Mouse (Mus musculus): ENCODE data around the gene Arhgap19. TPM values are rescaled to one million over a fixed set of nuclear protein-coding genes. Genes with fewer than 3 reads are reported as not detected.

Gene Arhgap19
- polyA plus RNA-seq, 2 experiments: 21.8 to 29.5 TPM

DNA sequence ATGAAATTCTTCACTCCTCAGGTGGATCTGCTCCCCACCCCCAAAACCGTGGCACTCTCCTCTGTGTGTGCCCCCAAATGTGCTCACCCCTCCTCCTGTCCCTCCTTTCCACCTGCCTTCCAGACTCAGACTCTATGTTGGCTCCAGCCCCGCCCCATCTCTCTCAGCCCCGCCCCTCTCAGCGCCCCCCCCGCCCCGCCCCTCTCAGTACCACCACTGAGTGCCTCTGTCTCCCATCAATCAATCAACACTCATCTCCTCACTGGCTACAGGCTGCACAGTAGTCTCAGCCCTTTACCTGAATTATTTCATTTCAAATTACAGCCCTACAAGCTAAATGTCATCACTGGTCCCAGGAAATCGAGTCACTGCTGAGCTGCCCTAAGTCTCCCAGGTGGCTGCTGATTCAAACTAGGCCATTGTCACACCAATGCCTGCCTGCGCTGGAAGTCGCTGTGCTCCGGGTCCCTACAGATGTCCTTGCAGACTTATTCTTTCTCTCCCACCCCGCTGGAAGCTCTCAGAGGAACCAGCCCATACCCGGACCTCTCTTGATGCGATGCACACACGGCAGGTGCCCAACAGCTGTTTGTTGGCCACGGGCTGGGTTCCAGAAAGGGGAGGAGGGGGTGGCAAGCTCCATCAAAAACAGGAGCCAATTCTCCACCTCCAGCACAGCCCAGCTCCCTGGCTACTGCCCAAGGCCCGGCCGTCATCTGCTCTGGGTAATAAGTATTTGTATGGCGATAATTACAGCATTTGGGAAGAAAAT lies 64.0 kb downstream of the Arhgap19 start:
- peak overlapping the region; percentile 47 to 51 for H3K4me3 ChIP-seq (ENCODE audit: insufficient read depth in 1 of 2, low read depth in 2 of 2, low read length in 2 of 2)
- DNase-seq (ENCODE audit: low read depth in 3 of 3, low spot score in 3 of 3): no peak
- peak overlapping the region; percentile 51 for H3K9ac ChIP-seq (replicated peaks)

DNA sequence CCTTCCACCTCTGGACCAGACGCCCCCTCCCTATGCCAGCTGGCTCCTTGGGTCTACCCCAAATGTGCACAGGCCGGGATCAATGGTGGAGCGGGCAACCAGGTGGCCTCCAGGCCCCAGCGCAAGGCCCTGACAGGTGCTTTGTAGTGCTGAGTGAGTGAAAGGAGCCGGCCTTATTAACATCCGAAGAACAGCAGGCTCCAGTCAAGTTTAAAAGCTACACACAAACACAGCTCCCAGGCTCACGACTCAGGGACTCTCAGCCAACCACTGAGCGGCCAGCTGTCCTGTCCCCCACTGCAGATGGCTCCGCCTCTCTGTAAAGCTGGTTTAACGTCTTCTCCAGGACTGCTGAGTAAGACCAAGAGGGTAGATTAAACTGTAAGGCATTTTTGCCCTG lies 67.2 kb downstream of the Arhgap19 start:
- Histone ChIP-seq H3K9ac (replicated peaks) (no peak overlapping the region), H3K27me3 (ENCODE audit: control insufficient read depth, insufficient read depth, low read length) (peaks cover 3% of the 10 kb centered on the region), H3K4me2 (ENCODE audit: low read depth) (no peak overlapping the region), H3K4me1 (replicated peaks; ENCODE audit: control insufficient read depth in 2 of 2, insufficient read depth in 2 of 2, low read length in 1 of 2) (peaks cover 13 to 14% of the 10 kb centered on the region in 2 experiments), H3K4me3 (ENCODE audit: insufficient read depth in 1 of 2, low read depth in 2 of 2, low read length in 2 of 2) (no peak overlapping the region), H3K9me3 (ENCODE audit: control insufficient read depth, low read length) (no peaks in the 10 kb centered on the region), H3K27ac (no peak overlapping the region), H3K36me3 (replicated peaks; ENCODE audit: control insufficient read depth, insufficient read depth, low read depth) (no peaks in the 10 kb centered on the region)
- ATAC-seq (ENCODE audit: insufficient read depth) (no peak), DNase-seq (ENCODE audit: low read depth in 3 of 3, low spot score in 3 of 3) (no peak)
- TF ChIP-seq CTCF (IDR thresholded peaks at IDR 0.05; ENCODE audit: low read depth) (no peak), EP300 (IDR thresholded peaks at IDR 0.05; ENCODE audit: low read depth) (no peak)
- WGBS (ENCODE audit: insufficient replicate concordance): 25% methylated on average over 10 of the region's 10 CpGs

More for the DNA sequence above, 64.0 kb downstream of the Arhgap19 start:
- 5% methylated on average over 18 of the region's 18 CpGs for WGBS (ENCODE audit: insufficient replicate concordance)
- peak; percentile 71 for ATAC-seq (ENCODE audit: insufficient read depth)
- Histone ChIP-seq H3K4me1 (replicated peaks; ENCODE audit: control insufficient read depth in 2 of 2, insufficient read depth in 2 of 2, low read length in 1 of 2) (peaks cover 13 to 15% of the 10 kb centered on the region in 2 experiments), H3K36me3 (replicated peaks; ENCODE audit: control insufficient read depth, insufficient read depth, low read depth) (no peaks in the 10 kb centered on the region), H3K4me2 (ENCODE audit: low read depth) (peak overlapping the region; percentile 86), H3K9me3 (ENCODE audit: control insufficient read depth, low read length) (no peaks in the 10 kb centered on the region), H3K27me3 (ENCODE audit: control insufficient read depth, insufficient read depth, low read length) (peaks cover 18% of the 10 kb centered on the region), H3K27ac (peak overlapping the region; percentile 29)
- no peak for TF ChIP-seq EP300 (IDR thresholded peaks at IDR 0.05; ENCODE audit: low read depth)
- no peak for TF ChIP-seq CTCF (IDR thresholded peaks at IDR 0.05; ENCODE audit: low read depth)

DNA sequence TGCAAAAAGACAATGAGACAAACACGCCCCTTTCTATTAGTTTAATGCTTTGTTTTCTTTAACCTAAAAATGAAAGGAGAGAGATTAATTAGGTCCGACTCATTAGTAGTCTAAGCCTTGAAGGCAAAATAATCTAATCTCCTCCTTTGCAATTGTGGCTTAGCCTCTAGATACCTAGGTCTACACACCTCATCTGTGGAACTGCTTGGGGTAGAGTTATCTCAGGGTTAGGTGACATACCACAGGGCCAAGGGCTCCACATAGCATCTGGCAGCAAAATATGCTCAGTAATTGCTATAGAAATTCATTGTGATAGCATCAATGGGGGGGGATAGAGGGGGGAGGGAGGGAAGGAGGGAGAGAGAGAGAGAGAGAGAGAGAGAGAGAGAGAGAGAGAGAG lies 76.4 kb downstream of the Arhgap19 start:
- Histone ChIP-seq H3K4me1 (replicated peaks; ENCODE audit: control insufficient read depth in 2 of 2, insufficient read depth in 2 of 2, low read length in 1 of 2) (no peaks in the 10 kb centered on the region), H3K36me3 (replicated peaks; ENCODE audit: control insufficient read depth, insufficient read depth, low read depth) (no peaks in the 10 kb centered on the region), H3K9me3 (ENCODE audit: control insufficient read depth, low read length) (no peaks in the 10 kb centered on the region), H3K27ac (no peak overlapping the region), H3K4me3 (ENCODE audit: insufficient read depth in 1 of 2, low read depth in 2 of 2, low read length in 2 of 2) (no peak overlapping the region), H3K9ac (replicated peaks) (no peak overlapping the region), H3K27me3 (ENCODE audit: control insufficient read depth, insufficient read depth, low read length) (no peaks in the 10 kb centered on the region), H3K4me2 (ENCODE audit: low read depth) (no peak overlapping the region)
- no peak for DNase-seq (ENCODE audit: low read depth in 3 of 3, low spot score in 3 of 3)
- no peak for ATAC-seq (ENCODE audit: insufficient read depth)
- TF ChIP-seq CTCF (IDR thresholded peaks at IDR 0.05; ENCODE audit: low read depth): no peak
- TF ChIP-seq EP300 (IDR thresholded peaks at IDR 0.05; ENCODE audit: low read depth): no peak
- WGBS (ENCODE audit: insufficient replicate concordance): 46% methylated on average over 2 of the region's 2 CpGs

- Histone ChIP-seq H3K4me1 (replicated peaks; ENCODE audit: control insufficient read depth in 2 of 2, insufficient read depth in 2 of 2, low read length in 1 of 2) (no peaks in the 10 kb centered on the region), H3K36me3 (replicated peaks; ENCODE audit: control insufficient read depth, insufficient read depth, low read depth) (no peaks in the 10 kb centered on the region), H3K27ac (no peak overlapping the region), H3K9me3 (ENCODE audit: control insufficient read depth, low read length) (no peaks in the 10 kb centered on the region), H3K4me3 (ENCODE audit: insufficient read depth in 1 of 2, low read depth in 2 of 2, low read length in 2 of 2) (no peak overlapping the region), H3K27me3 (ENCODE audit: control insufficient read depth, insufficient read depth, low read length) (no peaks in the 10 kb centered on the region), H3K9ac (replicated peaks) (no peak overlapping the region), H3K4me2 (ENCODE audit: low read depth) (no peak overlapping the region)
- TF ChIP-seq EP300 (IDR thresholded peaks at IDR 0.05; ENCODE audit: low read depth) (no peak), CTCF (IDR thresholded peaks at IDR 0.05; ENCODE audit: low read depth) (no peak)
- no peak for ATAC-seq (ENCODE audit: insufficient read depth)
- no peak for DNase-seq (ENCODE audit: low read depth in 3 of 3, low spot score in 3 of 3)
- WGBS (ENCODE audit: insufficient replicate concordance): 34% methylated on average over 9 of the region's 9 CpGs
Observed at GRCm38 (mm10) chr19:41724831-41725470, 76.9 kb downstream of the Arhgap19 start.

DNA sequence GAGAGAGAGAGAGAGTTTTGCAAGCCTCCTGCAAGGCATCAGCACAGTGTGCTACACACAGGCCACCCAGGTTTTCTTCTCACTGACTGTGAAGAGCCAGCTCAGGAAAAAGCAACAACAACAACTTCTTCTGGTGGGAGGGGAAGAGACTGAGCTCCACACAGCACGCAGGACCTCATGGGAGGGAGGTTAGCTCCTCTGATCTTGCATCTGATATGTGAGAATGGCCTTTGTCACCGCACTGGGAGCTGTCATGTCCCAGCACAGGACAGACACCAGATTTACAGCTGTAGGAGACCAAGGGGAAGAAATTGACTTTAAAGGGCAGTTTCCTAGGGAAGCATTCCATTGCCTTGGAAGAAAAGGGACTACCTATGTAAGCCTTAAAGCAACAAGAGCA lies 78.5 kb downstream of the Arhgap19 start:
- Histone ChIP-seq H3K4me3 (ENCODE audit: insufficient read depth in 1 of 2, low read depth in 2 of 2, low read length in 2 of 2) (no peak overlapping the region), H3K27me3 (ENCODE audit: control insufficient read depth, insufficient read depth, low read length) (no peaks in the 10 kb centered on the region), H3K9ac (replicated peaks) (no peak overlapping the region), H3K4me2 (ENCODE audit: low read depth) (no peak overlapping the region), H3K9me3 (ENCODE audit: control insufficient read depth, low read length) (no peaks in the 10 kb centered on the region), H3K27ac (no peak overlapping the region), H3K4me1 (replicated peaks; ENCODE audit: control insufficient read depth in 2 of 2, insufficient read depth in 2 of 2, low read length in 1 of 2) (no peaks in the 10 kb centered on the region), H3K36me3 (replicated peaks; ENCODE audit: control insufficient read depth, insufficient read depth, low read depth) (no peaks in the 10 kb centered on the region)
- TF ChIP-seq CTCF (IDR thresholded peaks at IDR 0.05; ENCODE audit: low read depth): no peak
- no peak for TF ChIP-seq EP300 (IDR thresholded peaks at IDR 0.05; ENCODE audit: low read depth)
- 16% methylated on average over 2 of the region's 2 CpGs for WGBS (ENCODE audit: insufficient replicate concordance)
- no peak for DNase-seq (ENCODE audit: low read depth in 3 of 3, low spot score in 3 of 3)
- no peak for ATAC-seq (ENCODE audit: insufficient read depth)

All from liver, embryonic 14.5 days (tissue).